Mouse (Mus musculus) small intestine, adult 10 weeks (tissue): ENCODE measurements around the gene Peg10. TPM values are rescaled to one million over a fixed set of nuclear protein-coding genes. Genes with fewer than 3 reads are reported as not detected.

Experiments used
- polyA plus RNA-seq: library from polyadenylated mRNA; stranded (reverse); fragments of 350-450 nt; fragmentation: Illumina TruSeq; extraction: RNeasy Lipid Tissue Mini Kit (QIAGEN cat#74804); gene quantifications from one replicate; pipeline ENCODE4 v1.2.3, GENCODE M21; 2014; ENCODE audit warnings: low replicate concordance

Peg10 gene
- 0.45 TPM for polyA plus RNA-seq

GRCm38 (mm10) chr6:4746696-4747439 lies at the start of gene Peg10, which contains the start of gene Sgce:
Peg10 (plus strand) TSS chr6:4747306.
Sgce (minus strand) TSS chr6:4747207.

Other genes with a start within 250 kb of the Peg10 start
- 36.8 TPM for gene Col1a2, start 242.5 kb upstream of the Peg10 start, polyA plus RNA-seq
- gene Casd1, start 146.5 kb upstream of the Peg10 start, polyA plus RNA-seq, result 29.2 TPM
- gene Sgce, start 99 bp upstream of the Peg10 start, polyA plus RNA-seq, result 12.3 TPM
- 6.6 TPM for gene Ppp1r9a, start 155.6 kb downstream of the Peg10 start, polyA plus RNA-seq